Mouse (Mus musculus): ENCODE data around the gene Mmachc. TPM values are rescaled to one million over a fixed set of nuclear protein-coding genes. Genes with fewer than 3 reads are reported as not detected.
A peak's percentile ranks its signal among the peaks of the same experiment; 100 is the strongest.
"Not testable (repeated sequence)": the region's sequence is repeated elsewhere in the genome, so short reads cannot be mapped to it uniquely, and the experiment has no call there.

The Mmachc gene
- polyA plus RNA-seq, 1 experiment, result 17.2 TPM

- Histone ChIP-seq H3K79me2 (ENCODE audit: control insufficient read depth, insufficient read depth) (no peaks in the 10 kb centered on the region), H3K27me3 (ENCODE audit: control insufficient read depth, insufficient read depth, insufficient read length) (no peaks in the 10 kb centered on the region), H3K36me3 (ENCODE audit: control insufficient read depth, insufficient read depth) (no peaks in the 10 kb centered on the region), H3K4me2 (ENCODE audit: low read depth) (no peak overlapping the region), H3ac (ENCODE audit: control insufficient read depth, insufficient read length) (no peak overlapping the region), H3K4me3 (no peak overlapping the region)
- TF ChIP-seq SRF (IDR thresholded peaks at IDR 0.05; ENCODE audit: control insufficient read depth, insufficient read length, low read depth) (no peak), E2F4 (IDR thresholded peaks at IDR 0.05; ENCODE audit: insufficient read depth) (no peak), MAX (IDR thresholded peaks at IDR 0.05; ENCODE audit: low read depth) (no peak), MYOD1 (IDR thresholded peaks at IDR 0.05; ENCODE audit: control insufficient read depth in 1 of 3, insufficient read length in 2 of 3, low read depth in 2 of 3) (no peak), MYOG (IDR thresholded peaks at IDR 0.05; ENCODE audit: control insufficient read depth in 1 of 3, insufficient read depth in 1 of 3, insufficient read length in 2 of 3, low read depth in 2 of 3) (no peak)
Observed at GRCm38 (mm10) chr4:116677808-116678207, 30.4 kb downstream of the Mmachc start.

DNA sequence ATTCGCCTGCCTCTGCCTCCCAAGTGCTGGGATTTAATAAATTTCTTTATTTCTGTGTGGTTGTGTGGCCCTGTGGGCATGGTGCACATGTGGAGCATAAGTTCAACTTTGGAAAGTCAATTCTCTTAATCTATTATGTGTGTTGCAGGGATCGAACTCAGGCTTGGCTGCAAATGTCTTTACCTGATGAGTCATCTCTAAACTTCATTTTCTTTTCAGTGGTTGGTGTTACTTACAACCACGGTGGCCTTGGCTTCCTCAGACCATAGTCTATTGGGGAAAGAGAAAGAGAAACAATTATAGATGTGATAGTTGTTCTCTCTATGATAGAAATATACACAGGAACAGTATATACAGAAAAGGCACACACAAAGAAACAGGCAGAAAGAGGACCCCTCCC, 32.2 kb downstream of the Mmachc start:
- TF ChIP-seq CEBPB (IDR thresholded peaks at IDR 0.05; ENCODE audit: insufficient read depth, poor library complexity, severe bottlenecking) (no peak), USF1 (IDR thresholded peaks at IDR 0.05; ENCODE audit: low read depth) (no peak), POLR2A (IDR thresholded peaks at IDR 0.05; ENCODE audit: insufficient read length, low read depth) (no peak), TCF12 (IDR thresholded peaks at IDR 0.05; ENCODE audit: insufficient read depth, poor library complexity, severe bottlenecking) (no peak), MYOG (IDR thresholded peaks at IDR 0.05; ENCODE audit: control insufficient read depth in 1 of 3, insufficient read depth in 1 of 3, insufficient read length in 2 of 3, low read depth in 2 of 3) (no peak), E2F4 (IDR thresholded peaks at IDR 0.05; ENCODE audit: insufficient read depth) (no peak), POLR2AphosphoS2 (IDR thresholded peaks at IDR 0.05; ENCODE audit: insufficient read length, low read depth) (no peak), REST (IDR thresholded peaks at IDR 0.05; ENCODE audit: insufficient read depth, insufficient read length) (no peak), MYOD1 (IDR thresholded peaks at IDR 0.05; ENCODE audit: control insufficient read depth in 1 of 3, insufficient read length in 2 of 3, low read depth in 2 of 3) (no peak), MAX (IDR thresholded peaks at IDR 0.05; ENCODE audit: low read depth) (no peak), SRF (IDR thresholded peaks at IDR 0.05; ENCODE audit: control insufficient read depth, insufficient read length, low read depth) (no peak), TCF3 (IDR thresholded peaks at IDR 0.05; ENCODE audit: insufficient read length, low read depth) (no peak)
- no peaks in the 10 kb centered on the region for H3K27me3 ChIP-seq (ENCODE audit: control insufficient read depth, insufficient read depth, insufficient read length)
- no peak overlapping the region for H3ac ChIP-seq (ENCODE audit: control insufficient read depth, insufficient read length)
- no peak overlapping the region for H3K4me2 ChIP-seq (ENCODE audit: low read depth)
- H3K36me3 ChIP-seq (ENCODE audit: control insufficient read depth, insufficient read depth), result no peaks in the 10 kb centered on the region
- H3K4me3 ChIP-seq, result no peak overlapping the region
- H3K79me2 ChIP-seq (ENCODE audit: control insufficient read depth, insufficient read depth), result no peaks in the 10 kb centered on the region

DNA sequence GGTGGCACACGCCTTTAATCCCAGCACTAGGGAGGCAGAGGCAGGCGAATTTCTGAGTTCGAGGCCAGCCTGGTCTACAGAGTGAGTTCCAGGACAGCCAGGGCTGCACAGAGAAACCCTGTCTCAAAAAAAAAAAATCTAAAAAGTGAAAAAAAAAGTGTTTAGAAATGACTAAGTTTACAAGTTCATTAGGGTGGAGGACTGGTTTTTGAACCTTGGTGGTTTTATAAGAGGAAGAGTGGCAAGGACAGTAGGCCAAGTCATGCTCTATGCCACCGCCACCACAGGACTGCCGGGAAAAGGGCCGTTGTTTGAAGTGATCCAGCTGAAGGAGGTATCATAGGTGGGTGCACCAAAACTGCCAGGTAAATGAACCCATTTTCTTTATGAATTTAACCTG, 33.4 kb downstream of the Mmachc start:
- H3K36me3 ChIP-seq (ENCODE audit: control insufficient read depth, insufficient read depth); H3K27me3 ChIP-seq (ENCODE audit: control insufficient read depth, insufficient read depth, insufficient read length); H3ac ChIP-seq (ENCODE audit: control insufficient read depth, insufficient read length); H3K4me3 ChIP-seq; H3K79me2 ChIP-seq (ENCODE audit: control insufficient read depth, insufficient read depth); H3K4me2 ChIP-seq (ENCODE audit: low read depth): not testable (repeated sequence)

- Histone ChIP-seq H3K79me2 (ENCODE audit: control insufficient read depth, insufficient read depth) (no peaks in the 10 kb centered on the region), H3K27me3 (ENCODE audit: control insufficient read depth, insufficient read depth, insufficient read length) (no peaks in the 10 kb centered on the region), H3ac (ENCODE audit: control insufficient read depth, insufficient read length) (no peak overlapping the region), H3K36me3 (ENCODE audit: control insufficient read depth, insufficient read depth) (no peaks in the 10 kb centered on the region), H3K4me2 (ENCODE audit: low read depth) (no peak overlapping the region), H3K4me3 (no peak overlapping the region)
- TF ChIP-seq TCF12 (IDR thresholded peaks at IDR 0.05; ENCODE audit: insufficient read depth, poor library complexity, severe bottlenecking), result no peak
- TF ChIP-seq POLR2AphosphoS2 (IDR thresholded peaks at IDR 0.05; ENCODE audit: insufficient read length, low read depth), result no peak
- no peak for TF ChIP-seq E2F4 (IDR thresholded peaks at IDR 0.05; ENCODE audit: insufficient read depth)
- TF ChIP-seq POLR2A (IDR thresholded peaks at IDR 0.05; ENCODE audit: insufficient read length, low read depth), result no peak
- peak; percentile 72; the same call in 1 of the 2 replicates for TF ChIP-seq CEBPB (IDR thresholded peaks at IDR 0.05; ENCODE audit: insufficient read depth, poor library complexity, severe bottlenecking)
- no peak for TF ChIP-seq MYOD1 (IDR thresholded peaks at IDR 0.05; ENCODE audit: control insufficient read depth in 1 of 3, insufficient read length in 2 of 3, low read depth in 2 of 3)
- TF ChIP-seq SRF (IDR thresholded peaks at IDR 0.05; ENCODE audit: control insufficient read depth, insufficient read length, low read depth), result no peak
- TF ChIP-seq REST (IDR thresholded peaks at IDR 0.05; ENCODE audit: insufficient read depth, insufficient read length), result no peak
Observed at GRCm38 (mm10) chr4:116672785-116673184, 35.4 kb downstream of the Mmachc start.

GRCm38 (mm10) chr4:116669291-116669690, 38.9 kb downstream of the Mmachc start:
- TF ChIP-seq MAX (IDR thresholded peaks at IDR 0.05; ENCODE audit: low read depth) (no peak), REST (IDR thresholded peaks at IDR 0.05; ENCODE audit: insufficient read depth, insufficient read length) (no peak), TCF3 (IDR thresholded peaks at IDR 0.05; ENCODE audit: insufficient read length, low read depth) (no peak), E2F4 (IDR thresholded peaks at IDR 0.05; ENCODE audit: insufficient read depth) (no peak), CEBPB (IDR thresholded peaks at IDR 0.05; ENCODE audit: insufficient read depth, poor library complexity, severe bottlenecking) (no peak), MYOD1 (IDR thresholded peaks at IDR 0.05; ENCODE audit: control insufficient read depth in 1 of 3, insufficient read length in 2 of 3, low read depth in 2 of 3) (no peak), TCF12 (IDR thresholded peaks at IDR 0.05; ENCODE audit: insufficient read depth, poor library complexity, severe bottlenecking) (no peak), POLR2AphosphoS2 (IDR thresholded peaks at IDR 0.05; ENCODE audit: insufficient read length, low read depth) (no peak), SRF (IDR thresholded peaks at IDR 0.05; ENCODE audit: control insufficient read depth, insufficient read length, low read depth) (no peak), MYOG (IDR thresholded peaks at IDR 0.05; ENCODE audit: control insufficient read depth in 1 of 3, insufficient read depth in 1 of 3, insufficient read length in 2 of 3, low read depth in 2 of 3) (no peak), POLR2A (IDR thresholded peaks at IDR 0.05; ENCODE audit: insufficient read length, low read depth) (no peak), USF1 (IDR thresholded peaks at IDR 0.05; ENCODE audit: low read depth) (no peak)
- Histone ChIP-seq H3K27me3 (ENCODE audit: control insufficient read depth, insufficient read depth, insufficient read length) (no peaks in the 10 kb centered on the region), H3ac (ENCODE audit: control insufficient read depth, insufficient read length) (no peak overlapping the region), H3K79me2 (ENCODE audit: control insufficient read depth, insufficient read depth) (no peaks in the 10 kb centered on the region), H3K36me3 (ENCODE audit: control insufficient read depth, insufficient read depth) (no peaks in the 10 kb centered on the region), H3K4me2 (ENCODE audit: low read depth) (no peak overlapping the region), H3K4me3 (no peak overlapping the region)
